Mouse (Mus musculus) ES-Bruce4 (cell line): ENCODE data around the gene Marc1.

Experiments
- CTCF ChIP-seq: IDR thresholded peaks from one replicate; pipeline ENCODE4 v1.8.1; 2011; ENCODE audit warnings: low read depth, low read length
- EP300 ChIP-seq: IDR thresholded peaks from 2 replicates; pipeline ENCODE4 v1.6.1; 2011; ENCODE audit warnings: low read depth, low read length; ENCODE audit not compliant: insufficient read depth

- no peak for TF ChIP-seq EP300
- no peak for TF ChIP-seq CTCF
Observed at GRCm38 (mm10) chr1:184748692-184749152, 62.4 kb downstream of the Marc1 start.
